Mouse (Mus musculus): ENCODE measurements around the gene Irx1.

GRCm38 (mm10) chr13:71979932-71980655 lies 16.6 kb upstream of the Irx1 start:
- TF ChIP-seq CTCF (IDR thresholded peaks at IDR 0.05; ENCODE audit: low read depth) = no peak
- TF ChIP-seq EP300 (IDR thresholded peaks at IDR 0.05; ENCODE audit: low read depth) = no peak
